Mouse (Mus musculus) right cerebral cortex, adult 2 months (tissue): ENCODE measurements around the gene Cnnm4.
A peak's percentile ranks its signal among the peaks of the same experiment; 100 is the strongest.

ENCODE experiments used
- DNase-seq, 2 experiments: peaks; one replicate each; pipeline ENCODE4 v3.0.0; 2021 to 2022; ENCODE audit warnings: low spot score in 2 of 2

The Cnnm4 gene

GRCm38 (mm10) chr1:36473211-36473780 is 1.9 kb downstream of the Cnnm4 start:
- no peak for DNase-seq

GRCm38 (mm10) chr1:36474646-36475045 is 3.2 kb downstream of the Cnnm4 start:
- DNase-seq: no peak

- DNase-seq: no peak
Observed at GRCm38 (mm10) chr1:36475480-36476110, 4.2 kb downstream of the Cnnm4 start.

GRCm38 (mm10) chr1:36476426-36476825 is 5.0 kb downstream of the Cnnm4 start:
- no peak for DNase-seq

GRCm38 (mm10) chr1:36478343-36478795 is 6.9 kb downstream of the Cnnm4 start:
- DNase-seq: no peak

GRCm38 (mm10) chr1:36479903-36480899 is 8.8 kb downstream of the Cnnm4 start:
- no peak for DNase-seq

- no peak for DNase-seq
Observed at GRCm38 (mm10) chr1:36483825-36484224, 12.4 kb downstream of the Cnnm4 start.

- no peak for DNase-seq
Observed at GRCm38 (mm10) chr1:36485080-36485479, 13.7 kb downstream of the Cnnm4 start.

- no peak for DNase-seq
Observed at GRCm38 (mm10) chr1:36487111-36487510, 15.7 kb downstream of the Cnnm4 start.

GRCm38 (mm10) chr1:36489661-36490060 is 18.2 kb downstream of the Cnnm4 start:
- DNase-seq: no peak

- no peak for DNase-seq
Observed at GRCm38 (mm10) chr1:36492416-36493139, 21.2 kb downstream of the Cnnm4 start.

GRCm38 (mm10) chr1:36493299-36493698 is 21.9 kb downstream of the Cnnm4 start:
- no peak for DNase-seq

GRCm38 (mm10) chr1:36496719-36497118 is 25.3 kb downstream of the Cnnm4 start:
- DNase-seq: peak in 1 of 2 experiments; percentile 40

- no peak for DNase-seq
Observed at GRCm38 (mm10) chr1:36497312-36497711, 25.9 kb downstream of the Cnnm4 start.

GRCm38 (mm10) chr1:36501261-36501660 is 29.8 kb downstream of the Cnnm4 start:
- peak; percentile 76 to 79 for DNase-seq

- no peak for DNase-seq
Observed at GRCm38 (mm10) chr1:36508238-36508637, 36.8 kb downstream of the Cnnm4 start.

GRCm38 (mm10) chr1:36511289-36512021 is 40.0 kb downstream of the Cnnm4 start, which contains the start of gene Cnnm3:
TSS of gene Cnnm3 (plus strand) at chr1:36511867.
- peak; percentile 99 for DNase-seq

- peak; percentile 43 to 46 for DNase-seq
Observed at GRCm38 (mm10) chr1:36512089-36512965, 40.9 kb downstream of the Cnnm4 start.

- DNase-seq: no peak
Observed at GRCm38 (mm10) chr1:36512966-36513280, 41.5 kb downstream of the Cnnm4 start.

GRCm38 (mm10) chr1:36513310-36513709 is 41.9 kb downstream of the Cnnm4 start:
- no peak for DNase-seq
